In genomic region chr4:123686368-123687024, GRCm38 (mm10) we compare ENCODE assay signal across 8 mouse cellular contexts. TPM values are rescaled to one million over a fixed set of nuclear protein-coding genes. Genes with fewer than 3 reads are reported as not detected.
DNase-seq lines count a peak whose midpoint lies in the region; ATAC-seq lines count a peak whose summit lies in the region.

No protein-coding gene starts in this region.

- DNase-seq in frontal cortex, adult 2 months (ENCODE audit: extremely low spot score in 1 of 2, low spot score in 1 of 2): no peak
- peak; percentile 21 for DNase-seq in thymus, postnatal 14 days
- DNase-seq in thymus, postnatal 0 days (ENCODE audit: low spot score): no peak
- DNase-seq in gastrocnemius, postnatal 25 days: peak; percentile 19
- peak; percentile 27 for DNase-seq in kidney, postnatal 14 days

- peak; percentile 5; the same call in 1 of the 2 replicates for ATAC-seq in frontal cortex, adult (ENCODE audit: low TSS enrichment)
- ATAC-seq in neural tube, embryonic 14.5 days (ENCODE audit: low read depth): peak; percentile 55
- no peak for ATAC-seq in activated CD4-positive, CD25-positive, alpha-beta regulatory T cell, adult 4 months

- H3K27ac ChIP-seq in neural tube, embryonic 14.5 days (ENCODE audit: low read depth, low read length): peak overlapping the region; percentile 94

- H3K9me3 ChIP-seq in neural tube, embryonic 14.5 days (ENCODE audit: control insufficient read depth, low read length): no peaks in the 10 kb centered on the region

- H3K9ac ChIP-seq in neural tube, embryonic 14.5 days (replicated peaks; ENCODE audit: low read depth, low read length): peak overlapping the region; percentile 97

- WGBS in neural tube, embryonic 14.5 days: under 1% methylated on average over 45 of the region's 56 CpGs

- peaks cover 24% of the 10 kb centered on the region for H3K4me1 ChIP-seq in neural tube, embryonic 14.5 days (ENCODE audit: control insufficient read depth, insufficient read depth, low read length)

- H3K4me2 ChIP-seq in neural tube, embryonic 14.5 days (ENCODE audit: low read depth, low read length): peak overlapping the region; percentile 92

- H3K27me3 ChIP-seq in neural tube, embryonic 14.5 days (ENCODE audit: control insufficient read depth, insufficient read depth, low read length): no peaks in the 10 kb centered on the region

- peak overlapping the region; percentile 95 for H3K4me3 ChIP-seq in neural tube, embryonic 14.5 days (ENCODE audit: low read depth, low read length)

- H3K36me3 ChIP-seq in neural tube, embryonic 14.5 days (ENCODE audit: control insufficient read depth, insufficient read depth, low read length): peaks cover 14% of the 10 kb centered on the region

RNA-seq across cellular contexts. Expression of gene Macf1, which starts 2.3 kb away (rescaled TPM):
- polyA plus RNA-seq in frontal cortex, adult 2 months (2012; rRNA removed): 164 and 184 TPM in 2 replicates
- 32.8 and 37.1 TPM in 2 replicates for polyA plus RNA-seq in thymus, postnatal 0 days (2015; fragmentation: Nextera tagmentation; extraction: Ambion mirVana)
- total RNA-seq in gastrocnemius, postnatal 25 days (2021): 10 to 100 TPM; 55.6 to 75.8 TPM
- polyA plus RNA-seq in neural tube, embryonic 14.5 days (2014; fragmentation: Nextera tagmentation; extraction: Ambion mirVana): 111 and 144 TPM in 2 replicates
- polyA plus RNA-seq in activated CD4-positive, CD25-positive, alpha-beta regulatory T cell, adult 4 months (2017; shearing (Covaris generic)): 100 to 1,000 TPM; 141 to 142 TPM

RNA-seq across cellular contexts. Expression of gene Ndufs5, which starts 31.5 kb away (rescaled TPM):
- 517 and 524 TPM in 2 replicates for polyA plus RNA-seq in frontal cortex, adult 2 months (2012; rRNA removed)
- 485 and 491 TPM in 2 replicates for polyA plus RNA-seq in thymus, postnatal 0 days (2015; fragmentation: Nextera tagmentation; extraction: Ambion mirVana)
- total RNA-seq in gastrocnemius, postnatal 25 days (2021): 100 to 1,000 TPM; 261 to 271 TPM
- polyA plus RNA-seq in neural tube, embryonic 14.5 days (2014; fragmentation: Nextera tagmentation; extraction: Ambion mirVana): 485 and 586 TPM in 2 replicates
- 100 to 1,000 TPM; 148 to 159 TPM for polyA plus RNA-seq in activated CD4-positive, CD25-positive, alpha-beta regulatory T cell, adult 4 months (2017; shearing (Covaris generic))

Comparison
In these comparisons a context has a peak if more than half of its experiments do, and no peak if none do; other contexts are left out.
1. DNase-seq: peak in thymus, postnatal 14 days (single experiment), gastrocnemius, postnatal 25 days (single experiment) and kidney, postnatal 14 days (single experiment); none in frontal cortex, adult 2 months (0 of 2) and thymus, postnatal 0 days (single experiment).